Mouse (Mus musculus): ENCODE measurements at regions not wholly inside any gene's neighbourhood (a gene's known extent, or its start where the extent isn't known, plus 50 kb on each side); places are given as distances from the start of the nearest gene placed in this dataset.

DNA sequence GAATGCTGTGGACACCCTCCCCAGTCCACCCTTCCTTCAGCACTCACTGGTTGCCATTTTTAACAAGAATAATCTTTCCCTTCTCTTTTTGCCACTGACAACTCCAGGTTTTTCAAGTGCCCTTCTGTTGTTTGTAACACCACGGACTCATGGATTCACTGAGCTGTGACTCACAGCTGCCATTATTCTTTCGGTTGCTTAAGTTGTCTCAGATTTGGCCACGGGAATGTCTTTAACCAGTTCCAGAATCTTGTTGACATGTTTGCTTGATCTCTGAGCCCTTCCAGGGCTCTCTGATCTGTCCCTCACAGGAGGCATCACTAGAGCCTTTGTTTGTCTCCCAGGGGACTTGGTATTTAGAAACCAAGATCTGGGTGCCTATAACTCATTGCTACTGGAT is 131.5 kb upstream of the Rab11fip2 start:
- no peak overlapping the region for H3K27ac ChIP-seq
- no peaks in the 10 kb centered on the region for H3K9me3 ChIP-seq (ENCODE audit: control insufficient read depth, low read length)
- H3K4me1 ChIP-seq (replicated peaks; ENCODE audit: control insufficient read depth in 2 of 2, insufficient read depth in 2 of 2, low read length in 1 of 2) = no peaks in the 10 kb centered on the region
- DNase-seq (ENCODE audit: low read depth in 3 of 3, low spot score in 3 of 3) (no peak), ATAC-seq (ENCODE audit: insufficient read depth) (no peak)
- no peak for TF ChIP-seq CTCF (IDR thresholded peaks at IDR 0.05; ENCODE audit: low read depth)
- TF ChIP-seq EP300 (IDR thresholded peaks at IDR 0.05; ENCODE audit: low read depth) = no peak
- WGBS (ENCODE audit: insufficient replicate concordance) = 61% methylated on average over 3 of the region's 3 CpGs
- no peak overlapping the region for H3K9ac ChIP-seq (replicated peaks)
- H3K4me2 ChIP-seq (ENCODE audit: low read depth) = no peak overlapping the region
- H3K4me3 ChIP-seq (ENCODE audit: insufficient read depth in 1 of 2, low read depth in 2 of 2, low read length in 2 of 2) = no peak overlapping the region
- no peaks in the 10 kb centered on the region for H3K27me3 ChIP-seq (ENCODE audit: control insufficient read depth, insufficient read depth, low read length)
- no peaks in the 10 kb centered on the region for H3K36me3 ChIP-seq (replicated peaks; ENCODE audit: control insufficient read depth, insufficient read depth, low read depth)

DNA sequence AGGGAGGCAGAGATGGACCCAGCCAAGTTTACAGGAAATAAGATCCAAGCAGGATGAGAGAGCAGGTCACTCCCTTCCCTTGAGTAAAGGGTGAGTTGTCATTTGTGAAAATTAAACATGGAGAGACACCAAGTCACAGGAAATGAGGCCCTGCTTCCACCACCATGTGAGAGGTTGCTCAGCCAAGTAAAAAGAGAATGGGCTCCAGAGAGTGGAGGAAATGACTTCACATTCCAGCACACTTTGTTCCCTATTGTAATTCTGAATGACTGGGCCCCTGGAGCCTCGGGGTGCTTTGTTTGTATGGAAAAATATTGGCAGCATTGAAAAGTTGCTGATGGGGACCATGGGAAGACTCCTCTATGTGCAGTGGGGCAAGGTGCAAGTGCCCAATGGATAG is 129.9 kb upstream of the Rab11fip2 start:
- DNase-seq (ENCODE audit: low read depth in 3 of 3, low spot score in 3 of 3) = no peak
- H3K4me2 ChIP-seq (ENCODE audit: low read depth) = no peak overlapping the region

DNA sequence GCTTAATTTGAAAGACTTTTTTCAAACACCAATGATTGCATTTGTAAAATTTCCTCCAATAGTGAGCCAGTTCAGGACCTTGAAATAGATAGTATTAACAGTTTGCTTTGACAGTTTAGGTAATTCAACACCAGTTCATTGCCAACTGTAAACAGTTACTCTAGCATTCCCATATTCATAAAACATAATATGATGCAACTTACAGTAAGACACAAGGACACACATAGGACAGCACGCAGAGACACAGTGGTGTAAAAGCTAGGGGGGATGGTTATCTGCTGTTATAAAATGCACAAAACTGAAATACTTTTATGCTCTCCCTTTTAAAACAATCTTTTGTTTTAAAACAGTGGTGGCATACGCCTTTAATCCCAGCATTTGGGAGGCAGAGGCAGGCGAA is 122.7 kb upstream of the Rab11fip2 start:
- Histone ChIP-seq H3K4me1 (replicated peaks; ENCODE audit: control insufficient read depth in 2 of 2, insufficient read depth in 2 of 2, low read length in 1 of 2) (no peaks in the 10 kb centered on the region), H3K27ac (no peak overlapping the region), H3K4me2 (ENCODE audit: low read depth) (no peak overlapping the region), H3K27me3 (ENCODE audit: control insufficient read depth, insufficient read depth, low read length) (no peaks in the 10 kb centered on the region), H3K36me3 (replicated peaks; ENCODE audit: control insufficient read depth, insufficient read depth, low read depth) (no peaks in the 10 kb centered on the region), H3K9ac (replicated peaks) (no peak overlapping the region), H3K9me3 (ENCODE audit: control insufficient read depth, low read length) (no peaks in the 10 kb centered on the region), H3K4me3 (ENCODE audit: insufficient read depth in 1 of 2, low read depth in 2 of 2, low read length in 2 of 2) (no peak overlapping the region)
- no peak for TF ChIP-seq EP300 (IDR thresholded peaks at IDR 0.05; ENCODE audit: low read depth)
- TF ChIP-seq CTCF (IDR thresholded peaks at IDR 0.05; ENCODE audit: low read depth) = no peak
- 64% methylated on average over 3 of the region's 3 CpGs for WGBS (ENCODE audit: insufficient replicate concordance)
- ATAC-seq (ENCODE audit: insufficient read depth) (no peak), DNase-seq (ENCODE audit: low read depth in 3 of 3, low spot score in 3 of 3) (no peak)

More for the DNA sequence above, 129.9 kb upstream of the Rab11fip2 start:
- Histone ChIP-seq H3K36me3 (replicated peaks; ENCODE audit: control insufficient read depth, insufficient read depth, low read depth) (no peaks in the 10 kb centered on the region), H3K9ac (replicated peaks) (no peak overlapping the region), H3K9me3 (ENCODE audit: control insufficient read depth, low read length) (no peaks in the 10 kb centered on the region), H3K4me1 (replicated peaks; ENCODE audit: control insufficient read depth in 2 of 2, insufficient read depth in 2 of 2, low read length in 1 of 2) (no peaks in the 10 kb centered on the region), H3K4me3 (ENCODE audit: insufficient read depth in 1 of 2, low read depth in 2 of 2, low read length in 2 of 2) (no peak overlapping the region), H3K27me3 (ENCODE audit: control insufficient read depth, insufficient read depth, low read length) (no peaks in the 10 kb centered on the region), H3K27ac (no peak overlapping the region)
- no peak for ATAC-seq (ENCODE audit: insufficient read depth)
- TF ChIP-seq EP300 (IDR thresholded peaks at IDR 0.05; ENCODE audit: low read depth) = no peak
- no peak for TF ChIP-seq CTCF (IDR thresholded peaks at IDR 0.05; ENCODE audit: low read depth)
- WGBS (ENCODE audit: insufficient replicate concordance) = 14% methylated on average over 1 of the region's 1 CpGs

DNA sequence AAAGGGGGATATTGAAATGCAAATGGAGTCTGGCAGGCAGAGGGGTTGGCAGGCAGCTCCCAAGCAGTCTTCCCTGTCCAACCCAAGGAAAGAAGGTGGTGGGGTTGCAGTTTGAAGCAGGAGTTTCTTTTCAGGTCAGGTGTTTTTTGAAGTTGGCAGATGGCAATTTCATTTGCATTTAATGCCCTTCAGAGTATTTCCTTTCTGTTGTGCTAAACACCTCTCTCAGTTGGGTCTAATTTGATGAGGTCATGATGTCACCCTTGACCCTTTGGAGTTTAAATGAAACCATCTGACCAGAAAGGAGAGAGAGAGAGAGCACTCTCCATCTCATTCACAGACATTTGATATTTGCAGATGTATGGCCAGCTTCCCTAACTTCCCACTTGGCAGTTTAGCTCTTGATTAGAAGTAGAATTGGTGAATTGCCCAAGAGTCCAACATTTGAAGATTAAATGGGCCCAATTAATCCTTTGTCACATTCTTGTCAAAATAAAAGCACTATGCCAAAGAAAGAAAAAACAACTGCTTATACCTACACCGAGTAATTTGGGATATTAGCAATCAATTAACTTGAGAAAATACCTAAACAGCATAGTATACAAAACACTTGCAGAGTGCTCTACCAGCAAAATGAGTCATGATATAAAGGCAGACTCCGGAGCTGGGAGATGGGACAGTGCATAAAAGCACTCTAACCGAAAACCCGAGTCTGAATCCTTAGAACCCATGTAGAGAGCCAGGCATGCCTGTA is 111.8 kb upstream of the Rab11fip2 start:
- Histone ChIP-seq H3K4me1 (replicated peaks; ENCODE audit: control insufficient read depth in 2 of 2, insufficient read depth in 2 of 2, low read length in 1 of 2) (no peaks in the 10 kb centered on the region), H3K9me3 (ENCODE audit: control insufficient read depth, low read length) (no peaks in the 10 kb centered on the region), H3K27me3 (ENCODE audit: control insufficient read depth, insufficient read depth, low read length) (no peaks in the 10 kb centered on the region), H3K9ac (replicated peaks) (no peak overlapping the region), H3K4me3 (ENCODE audit: insufficient read depth in 1 of 2, low read depth in 2 of 2, low read length in 2 of 2) (no peak overlapping the region), H3K4me2 (ENCODE audit: low read depth) (no peak overlapping the region), H3K27ac (no peak overlapping the region), H3K36me3 (replicated peaks; ENCODE audit: control insufficient read depth, insufficient read depth, low read depth) (no peaks in the 10 kb centered on the region)
- TF ChIP-seq CTCF (IDR thresholded peaks at IDR 0.05; ENCODE audit: low read depth) (no peak), EP300 (IDR thresholded peaks at IDR 0.05; ENCODE audit: low read depth) (no peak)
- WGBS (ENCODE audit: insufficient replicate concordance) = 57% methylated on average over 4 of the region's 4 CpGs
- ATAC-seq (ENCODE audit: insufficient read depth) = no peak
- DNase-seq (ENCODE audit: low read depth in 3 of 3, low spot score in 3 of 3) = no peak

DNA sequence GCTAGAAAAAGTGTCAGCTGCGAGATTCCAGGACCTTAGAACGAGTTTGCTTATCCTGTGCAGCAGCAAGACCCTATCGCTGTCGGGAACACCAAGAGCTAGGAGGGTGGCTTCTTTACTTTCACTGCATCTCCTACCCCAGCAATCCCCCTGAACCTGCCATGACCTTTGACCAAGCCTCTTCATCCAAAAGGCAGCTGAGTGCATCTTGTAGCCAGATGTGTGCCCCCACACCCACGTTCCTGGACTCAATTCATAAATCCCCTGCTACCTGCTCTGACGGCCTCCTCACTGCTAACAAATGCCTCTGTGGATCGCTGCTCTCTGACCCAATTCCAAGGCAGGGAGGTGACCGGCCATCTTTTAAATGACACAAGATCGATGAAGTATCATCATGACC is 107.7 kb upstream of the Rab11fip2 start:
- Histone ChIP-seq H3K9me3 (ENCODE audit: control insufficient read depth, low read length) (no peaks in the 10 kb centered on the region), H3K36me3 (replicated peaks; ENCODE audit: control insufficient read depth, insufficient read depth, low read depth) (no peaks in the 10 kb centered on the region), H3K9ac (replicated peaks) (no peak overlapping the region), H3K27ac (no peak overlapping the region), H3K4me1 (replicated peaks; ENCODE audit: control insufficient read depth in 2 of 2, insufficient read depth in 2 of 2, low read length in 1 of 2) (no peaks in the 10 kb centered on the region; a peak in 1 of 4 replicates), H3K4me3 (ENCODE audit: insufficient read depth in 1 of 2, low read depth in 2 of 2, low read length in 2 of 2) (no peak overlapping the region), H3K4me2 (ENCODE audit: low read depth) (no peak overlapping the region), H3K27me3 (ENCODE audit: control insufficient read depth, insufficient read depth, low read length) (no peaks in the 10 kb centered on the region)
- ATAC-seq (ENCODE audit: insufficient read depth) (no peak), DNase-seq (ENCODE audit: low read depth in 3 of 3, low spot score in 3 of 3) (no peak)
- WGBS (ENCODE audit: insufficient replicate concordance) = 55% methylated on average over 9 of the region's 9 CpGs
- TF ChIP-seq CTCF (IDR thresholded peaks at IDR 0.05; ENCODE audit: low read depth) (no peak), EP300 (IDR thresholded peaks at IDR 0.05; ENCODE audit: low read depth) (no peak)

Measured in liver, embryonic 14.5 days (tissue).